Mouse (Mus musculus): Measurements from ENCODE around the gene Creb3l2.

DNA sequence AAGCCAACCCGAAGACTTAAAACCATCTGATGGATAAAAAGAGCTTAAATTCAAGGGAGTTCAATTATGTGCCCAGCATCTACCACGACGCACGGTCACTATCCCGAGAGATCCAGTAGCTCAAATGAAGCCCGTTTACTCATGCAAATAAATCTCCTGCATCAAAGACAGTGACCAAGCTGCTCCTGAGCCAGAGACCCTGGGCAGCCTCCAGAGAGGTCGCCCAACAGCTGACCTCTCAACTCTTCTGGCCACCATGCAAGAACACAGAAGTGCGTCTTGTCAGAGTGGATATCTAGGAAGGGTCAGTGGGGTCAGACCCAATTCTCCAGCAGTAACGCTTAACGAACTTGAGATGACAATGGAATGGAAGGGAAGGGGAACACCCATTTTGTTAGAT is 35.9 kb downstream of the Creb3l2 start:
- TF ChIP-seq POLR2A (IDR thresholded peaks at IDR 0.05; ENCODE audit: borderline replicate concordance, control insufficient read depth, low read depth, low read length) (no peak), CTCF (IDR thresholded peaks at IDR 0.05; ENCODE audit: control insufficient read depth, insufficient read depth, low read length) (no peak)

Data from bone marrow, adult 2 months (tissue).